Mouse (Mus musculus) testis, adult 2 months (tissue): ENCODE results near the gene Atp9a.

Experiments used
- CTCF ChIP-seq: fragments of 200-500 bp; IDR thresholded peaks from 2 replicates; pipeline ENCODE4 v1.5.1; 2012; ENCODE audit warnings: low read depth, mild to moderate bottlenecking, inconsistent platforms, low read length, moderate library complexity; ENCODE audit not compliant: control insufficient read depth, insufficient read depth, insufficient replicate concordance
- POLR2A ChIP-seq: fragments of 200-500 bp; IDR thresholded peaks from 2 replicates; pipeline ENCODE4 v1.6.1; 2012; ENCODE audit warnings: low read depth, mild to moderate bottlenecking, inconsistent platforms, low read length, moderate library complexity; ENCODE audit not compliant: control insufficient read depth

- TF ChIP-seq CTCF, result no peak
- no peak for TF ChIP-seq POLR2A
Measured at GRCm38 (mm10) chr2:168642187-168642586, 100.0 kb downstream of the Atp9a start.
